Mouse (Mus musculus): ENCODE data around the gene Zfp784. TPM values are rescaled to one million over a fixed set of nuclear protein-coding genes. Genes with fewer than 3 reads are reported as not detected.

The Zfp784 gene
- polyA plus RNA-seq, 1 experiment from 2014 or later, result 4.1 TPM

DNA sequence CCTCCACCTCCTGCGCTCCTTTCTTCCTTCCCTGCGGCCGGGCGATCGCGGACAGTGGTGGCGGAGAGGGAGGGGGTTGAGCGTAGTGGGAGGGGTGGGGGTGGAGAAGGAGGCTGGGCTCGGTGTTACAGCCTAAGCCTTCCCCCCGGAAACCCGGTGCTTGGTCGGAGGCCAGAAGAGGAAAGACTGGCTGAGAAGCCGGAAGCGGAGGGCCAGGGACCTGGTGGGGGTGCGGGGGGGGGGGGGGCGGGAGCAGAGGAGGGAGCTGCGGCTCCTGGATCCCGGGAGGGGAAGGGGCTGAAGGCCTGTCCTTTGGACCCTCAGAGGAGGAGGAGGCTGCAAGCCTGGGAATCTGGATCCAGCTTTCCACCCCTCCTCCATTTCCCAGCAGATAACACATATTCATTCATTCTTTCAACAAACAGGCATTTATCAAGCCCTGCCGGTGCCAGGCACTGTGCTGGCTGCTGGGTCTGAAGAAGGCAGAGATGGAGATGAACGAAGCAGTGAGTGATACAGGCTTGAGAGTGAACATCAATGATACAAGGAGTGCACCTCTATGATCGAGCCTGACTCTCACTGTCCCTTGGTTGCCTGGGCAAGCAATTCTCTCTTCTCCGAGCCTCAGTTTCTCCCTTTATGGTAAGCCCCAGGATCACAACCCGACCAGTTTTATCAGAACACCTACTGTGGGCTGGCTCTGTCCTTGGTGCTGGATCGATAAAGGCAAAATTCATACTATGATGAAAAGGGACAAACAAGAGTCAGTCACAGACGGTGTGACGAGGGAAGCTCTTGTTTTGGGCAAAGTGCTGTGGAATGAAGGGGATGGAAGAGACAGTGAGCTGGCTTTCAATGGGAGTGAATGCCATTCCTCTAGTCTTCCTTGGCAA lies 42.0 kb downstream of the Zfp784 start, which contains the start of gene Zfp579:
Gene Zfp579, minus strand, starts transcription at position 156 of the 893 bp plus-strand sequence.
- DNase-seq (ENCODE audit: low spot score), result peak; percentile 93
- Histone ChIP-seq H3K27ac (replicated peaks) (peak within 1 kb of the TSS; percentile 70), H3K36me3 (ENCODE audit: control insufficient read depth, insufficient read depth, low read length) (peaks cover 7% of the 10 kb centered on the region; the same call in 1 of the 2 replicates), H3K4me2 (replicated peaks; ENCODE audit: low read depth) (peak within 1 kb of the TSS; percentile 93), H3K9ac (ENCODE audit: low read length) (peak within 1 kb of the TSS; percentile 84), H3K27me3 (ENCODE audit: control insufficient read depth, insufficient read depth, low read length) (no peaks in the 10 kb centered on the region), H3K4me3 (ENCODE audit: low read depth, low read length) (peak within 1 kb of the TSS; percentile 72), H3K4me1 (replicated peaks; ENCODE audit: control insufficient read depth, insufficient read depth) (0 out of 2 replicates have a peak, but pooled peaks cover 4% of the 10 kb centered on the region), H3K9me3 (ENCODE audit: control insufficient read depth, low read length) (no peaks in the 10 kb centered on the region)
- 4% methylated on average over 15 of the region's 26 CpGs for WGBS
- peak; percentile 88 for ATAC-seq (ENCODE audit: low FRiP score, low TSS enrichment)
- no peak for TF ChIP-seq EP300 (optimal IDR thresholded peaks at IDR 0.05)
- TF ChIP-seq CTCF (IDR thresholded peaks at IDR 0.05; ENCODE audit: low read depth), result no peak

DNA sequence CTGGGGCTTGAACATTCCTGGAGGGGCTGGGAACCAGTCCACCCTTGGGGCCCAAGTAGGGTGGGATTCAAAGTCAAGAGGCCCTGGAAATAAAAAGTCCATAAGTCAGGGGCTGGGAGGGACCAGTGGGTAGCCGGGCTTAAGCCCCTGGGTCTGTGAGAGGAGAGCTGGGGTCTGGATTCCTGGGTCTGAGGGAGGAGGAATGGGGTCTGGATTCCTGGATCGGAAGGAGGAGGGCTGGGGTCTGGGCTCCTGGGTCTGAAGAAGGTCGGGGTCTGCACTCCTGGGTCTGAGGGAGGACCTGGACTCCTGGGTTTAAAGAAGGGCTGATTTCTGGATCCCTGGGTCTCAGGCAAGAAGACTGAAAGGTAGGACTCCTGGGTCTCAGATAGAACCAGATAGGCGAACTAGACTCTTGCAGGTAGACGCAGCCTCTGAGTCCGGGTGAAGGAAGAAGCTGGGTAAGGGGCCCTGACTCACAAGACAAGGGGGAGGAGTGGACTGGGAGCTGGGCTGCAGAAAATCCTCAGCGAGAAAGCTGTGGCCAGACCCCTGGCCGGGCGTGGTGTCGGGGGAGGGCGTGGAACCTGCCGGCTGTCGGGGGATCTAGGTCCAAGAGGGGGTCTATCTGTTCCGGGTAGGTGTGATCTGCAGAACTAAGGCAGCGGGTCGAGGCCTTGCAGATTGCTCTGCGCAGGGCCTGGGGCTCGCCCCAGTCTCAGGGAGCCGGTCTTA lies 42.8 kb downstream of the Zfp784 start:
- no peaks in the 10 kb centered on the region for H3K27me3 ChIP-seq (ENCODE audit: control insufficient read depth, insufficient read depth, low read length)
- H3K9ac ChIP-seq (ENCODE audit: low read length), result peak overlapping the region; percentile 84
- H3K4me3 ChIP-seq (ENCODE audit: low read depth, low read length), result peak overlapping the region; percentile 72
- 3% methylated on average over 19 of the region's 19 CpGs for WGBS
- 0 out of 2 replicates have a peak, but pooled peaks cover 4% of the 10 kb centered on the region for H3K4me1 ChIP-seq (replicated peaks; ENCODE audit: control insufficient read depth, insufficient read depth)
- no peaks in the 10 kb centered on the region for H3K9me3 ChIP-seq (ENCODE audit: control insufficient read depth, low read length)
- H3K27ac ChIP-seq (replicated peaks), result peak overlapping the region; percentile 70; the same call in 1 of the 2 replicates
- TF ChIP-seq EP300 (optimal IDR thresholded peaks at IDR 0.05) (no peak), CTCF (IDR thresholded peaks at IDR 0.05; ENCODE audit: low read depth) (no peak)
- H3K4me2 ChIP-seq (replicated peaks; ENCODE audit: low read depth), result peak overlapping the region; percentile 93
- ATAC-seq (ENCODE audit: low FRiP score, low TSS enrichment), result no peak
- peaks cover 7% of the 10 kb centered on the region; the same call in 1 of the 2 replicates for H3K36me3 ChIP-seq (ENCODE audit: control insufficient read depth, insufficient read depth, low read length)
- no peak for DNase-seq (ENCODE audit: low spot score)

DNA sequence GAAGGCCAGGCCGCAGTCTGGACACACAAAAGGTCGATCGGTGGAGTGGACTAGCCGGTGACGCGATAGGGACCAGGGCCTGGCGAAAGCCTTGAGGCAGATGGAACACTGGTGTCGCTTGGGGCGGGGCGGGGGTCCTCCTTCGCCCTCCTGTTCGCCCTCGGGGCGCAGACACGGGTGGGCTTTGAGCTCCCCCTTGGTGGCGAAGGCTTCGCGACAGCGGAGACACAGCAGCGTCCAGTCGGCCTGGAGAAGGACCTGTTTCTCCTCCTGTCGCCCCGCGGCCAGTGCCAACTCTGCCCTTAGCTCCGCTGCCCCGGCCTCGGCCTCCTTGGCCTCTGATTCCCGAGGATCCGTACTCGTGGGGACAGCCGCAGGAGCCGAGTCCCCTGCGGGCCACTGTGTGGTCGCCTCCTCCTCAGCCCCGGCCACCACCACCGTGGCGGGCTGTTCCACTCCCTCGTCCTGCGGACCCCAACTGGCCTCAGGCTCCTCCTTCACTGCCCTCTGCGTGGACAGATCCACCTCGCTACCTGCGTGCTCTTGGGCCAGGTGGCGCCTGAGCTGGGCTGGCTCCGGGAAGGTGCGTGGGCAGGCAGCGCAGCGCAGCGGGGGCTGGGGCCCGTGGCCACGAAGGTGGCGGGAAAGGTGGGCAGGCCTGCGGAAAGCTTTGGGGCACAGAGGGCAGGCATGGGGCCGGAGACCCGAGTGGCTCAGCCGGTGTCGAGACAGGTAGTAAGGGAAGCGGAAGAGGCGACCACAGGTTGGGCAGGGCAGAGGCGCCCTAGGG lies 44.1 kb downstream of the Zfp784 start:
- no peak overlapping the region for H3K4me3 ChIP-seq (ENCODE audit: low read depth, low read length)
- H3K9ac ChIP-seq (ENCODE audit: low read length), result no peak overlapping the region
- no peaks in the 10 kb centered on the region for H3K9me3 ChIP-seq (ENCODE audit: control insufficient read depth, low read length)
- peaks cover 7% of the 10 kb centered on the region; the same call in 1 of the 2 replicates for H3K36me3 ChIP-seq (ENCODE audit: control insufficient read depth, insufficient read depth, low read length)
- 66% methylated on average over 49 of the region's 59 CpGs for WGBS
- H3K27me3 ChIP-seq (ENCODE audit: control insufficient read depth, insufficient read depth, low read length), result no peaks in the 10 kb centered on the region
- H3K4me2 ChIP-seq (replicated peaks; ENCODE audit: low read depth), result no peak overlapping the region
- TF ChIP-seq CTCF (IDR thresholded peaks at IDR 0.05; ENCODE audit: low read depth), result no peak
- TF ChIP-seq EP300 (optimal IDR thresholded peaks at IDR 0.05), result no peak
- DNase-seq (ENCODE audit: low spot score) (no peak), ATAC-seq (ENCODE audit: low FRiP score, low TSS enrichment) (no peak; the same call in 1 of the 2 replicates)
- 0 out of 2 replicates have a peak, but pooled peaks cover 4% of the 10 kb centered on the region for H3K4me1 ChIP-seq (replicated peaks; ENCODE audit: control insufficient read depth, insufficient read depth)
- no peak overlapping the region for H3K27ac ChIP-seq (replicated peaks)

DNA sequence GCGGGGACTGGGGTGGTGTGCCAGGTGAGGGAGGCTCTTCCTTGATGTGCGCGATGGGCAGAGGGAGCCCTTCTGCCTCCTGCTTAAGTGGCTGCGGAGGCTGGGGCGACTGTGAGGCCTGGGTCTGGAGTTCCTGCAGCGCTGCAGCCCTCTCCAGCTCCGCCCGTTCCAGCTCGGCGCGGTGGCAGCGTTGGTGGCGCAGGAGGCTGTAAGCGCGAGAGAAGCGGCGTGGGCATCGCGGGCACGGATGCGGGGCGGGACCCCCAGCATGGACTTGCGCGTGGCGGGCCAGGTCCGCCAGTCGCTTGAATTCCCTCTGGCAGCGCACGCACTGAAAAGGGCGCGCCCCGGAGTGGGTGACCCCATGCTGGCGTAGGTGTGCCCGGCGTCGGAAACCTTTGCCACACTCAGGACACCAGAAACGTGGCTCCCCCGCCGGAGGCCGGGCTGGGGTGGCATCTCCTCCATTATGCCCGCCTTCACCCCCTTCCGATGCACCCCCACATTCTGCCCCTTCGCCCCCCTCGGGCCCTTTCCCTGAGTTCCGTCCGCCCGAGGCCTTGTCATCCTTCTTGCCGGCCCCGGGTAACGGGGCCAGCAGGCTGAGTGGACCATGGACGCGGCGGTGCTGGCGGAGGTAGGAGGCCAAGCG lies 44.8 kb downstream of the Zfp784 start:
- DNase-seq (ENCODE audit: low spot score) (no peak), ATAC-seq (ENCODE audit: low FRiP score, low TSS enrichment) (no peak)
- Histone ChIP-seq H3K27me3 (ENCODE audit: control insufficient read depth, insufficient read depth, low read length) (no peaks in the 10 kb centered on the region), H3K9ac (ENCODE audit: low read length) (no peak overlapping the region), H3K4me2 (replicated peaks; ENCODE audit: low read depth) (no peak overlapping the region), H3K4me1 (replicated peaks; ENCODE audit: control insufficient read depth, insufficient read depth) (0 out of 2 replicates have a peak, but pooled peaks cover 4% of the 10 kb centered on the region), H3K36me3 (ENCODE audit: control insufficient read depth, insufficient read depth, low read length) (peaks cover 7% of the 10 kb centered on the region; the same call in 1 of the 2 replicates), H3K4me3 (ENCODE audit: low read depth, low read length) (no peak overlapping the region), H3K27ac (replicated peaks) (no peak overlapping the region), H3K9me3 (ENCODE audit: control insufficient read depth, low read length) (no peaks in the 10 kb centered on the region)
- TF ChIP-seq EP300 (optimal IDR thresholded peaks at IDR 0.05), result no peak
- TF ChIP-seq CTCF (IDR thresholded peaks at IDR 0.05; ENCODE audit: low read depth), result no peak
- WGBS, result 66% methylated on average over 47 of the region's 55 CpGs

DNA sequence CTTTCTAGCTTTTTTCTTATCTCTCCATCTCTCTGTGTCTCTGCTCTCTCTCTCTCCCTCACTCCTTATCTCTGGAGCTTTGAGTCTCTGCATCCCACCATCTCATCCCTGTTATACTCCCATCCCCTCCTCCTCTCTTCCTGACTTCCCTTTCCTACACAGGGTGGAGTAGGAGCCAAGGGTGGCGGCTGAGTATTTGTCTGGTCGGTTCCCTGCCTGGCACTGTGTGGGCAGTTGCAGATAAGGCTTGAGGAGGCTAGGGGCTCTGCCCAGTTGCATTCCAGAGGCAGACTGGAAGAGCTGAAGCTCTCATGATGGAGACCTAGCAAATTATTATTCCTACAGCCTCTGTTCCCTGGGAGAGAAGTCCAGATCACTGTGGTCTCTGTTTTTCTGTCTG lies 50.0 kb downstream of the Zfp784 start:
- TF ChIP-seq EP300 (optimal IDR thresholded peaks at IDR 0.05), result no peak
- no peak for TF ChIP-seq CTCF (IDR thresholded peaks at IDR 0.05; ENCODE audit: low read depth)
- H3K4me3 ChIP-seq (ENCODE audit: low read depth, low read length), result no peak overlapping the region
- no peaks in the 10 kb centered on the region for H3K9me3 ChIP-seq (ENCODE audit: control insufficient read depth, low read length)
- 28% methylated on average over 2 of the region's 2 CpGs for WGBS
- H3K27ac ChIP-seq (replicated peaks), result no peak overlapping the region
- no peaks in the 10 kb centered on the region for H3K4me1 ChIP-seq (replicated peaks; ENCODE audit: control insufficient read depth, insufficient read depth)
- no peaks in the 10 kb centered on the region for H3K27me3 ChIP-seq (ENCODE audit: control insufficient read depth, insufficient read depth, low read length)
- ATAC-seq (ENCODE audit: low FRiP score, low TSS enrichment) (no peak), DNase-seq (ENCODE audit: low spot score) (no peak)
- peaks cover 5% of the 10 kb centered on the region; the same call in 1 of the 2 replicates for H3K36me3 ChIP-seq (ENCODE audit: control insufficient read depth, insufficient read depth, low read length)
- H3K4me2 ChIP-seq (replicated peaks; ENCODE audit: low read depth), result no peak overlapping the region
- no peak overlapping the region for H3K9ac ChIP-seq (ENCODE audit: low read length)

Other genes with a start within 250 kb of the Zfp784 start
- 69.0 and 70.7 TPM in 2 replicates for gene Tmem238, start 248.8 kb downstream of the Zfp784 start, polyA plus RNA-seq (2015; fragmentation: Nextera tagmentation; extraction: Ambion mirVana)
- gene Rpl28, start 245.6 kb downstream of the Zfp784 start, polyA plus RNA-seq (2015; fragmentation: Nextera tagmentation; extraction: Ambion mirVana), result 322 and 359 TPM in 2 replicates
- 95.5 and 111 TPM in 2 replicates for gene Ube2s, start 225.9 kb downstream of the Zfp784 start, polyA plus RNA-seq (2015; fragmentation: Nextera tagmentation; extraction: Ambion mirVana)
- gene Shisa7, start 193.8 kb downstream of the Zfp784 start, polyA plus RNA-seq (2015; fragmentation: Nextera tagmentation; extraction: Ambion mirVana), result 0.15 and 0.16 TPM in 2 replicates
- 17.5 and 21.7 TPM in 2 replicates for gene Isoc2b, start 168.2 kb downstream of the Zfp784 start, polyA plus RNA-seq (2015; fragmentation: Nextera tagmentation; extraction: Ambion mirVana)
- 0.56 and 0.67 TPM in 2 replicates for gene Isoc2a, start 161.3 kb downstream of the Zfp784 start, polyA plus RNA-seq (2015; fragmentation: Nextera tagmentation; extraction: Ambion mirVana)
- not detected in 2 replicates for gene Gm36210, start 131.9 kb downstream of the Zfp784 start, polyA plus RNA-seq (2015; fragmentation: Nextera tagmentation; extraction: Ambion mirVana)
- 1.8 and 1.9 TPM in 2 replicates for gene Zfp628, start 123.2 kb downstream of the Zfp784 start, polyA plus RNA-seq (2015; fragmentation: Nextera tagmentation; extraction: Ambion mirVana)
- gene Nat14, start 116.4 kb downstream of the Zfp784 start, polyA plus RNA-seq (2015; fragmentation: Nextera tagmentation; extraction: Ambion mirVana), result 2.3 and 2.5 TPM in 2 replicates
- gene Ssc5d, start 112.7 kb downstream of the Zfp784 start, polyA plus RNA-seq (2015; fragmentation: Nextera tagmentation; extraction: Ambion mirVana), result 1.3 and 1.9 TPM in 2 replicates
- 0.15 TPM in 1 of 2 replicates, not detected in the other for gene Sbk2, start 74.0 kb downstream of the Zfp784 start, polyA plus RNA-seq (2015; fragmentation: Nextera tagmentation; extraction: Ambion mirVana)
- gene Sbk3, start 67.3 kb downstream of the Zfp784 start, polyA plus RNA-seq (2015; fragmentation: Nextera tagmentation; extraction: Ambion mirVana), result 0.04 TPM in 1 of 2 replicates, not detected in the other
- gene Zfp579, start 42.3 kb downstream of the Zfp784 start, polyA plus RNA-seq (2015; fragmentation: Nextera tagmentation; extraction: Ambion mirVana), result 10.9 and 15.0 TPM in 2 replicates
- 14.0 and 16.3 TPM in 2 replicates for gene Zfp524, start 24.0 kb downstream of the Zfp784 start, polyA plus RNA-seq (2015; fragmentation: Nextera tagmentation; extraction: Ambion mirVana)
- gene Fiz1, start 23.7 kb downstream of the Zfp784 start, polyA plus RNA-seq (2015; fragmentation: Nextera tagmentation; extraction: Ambion mirVana), result 14.9 and 17.8 TPM in 2 replicates
- 3.3 and 3.7 TPM in 2 replicates for gene Gm44973, start 22.9 kb downstream of the Zfp784 start, polyA plus RNA-seq (2015; fragmentation: Nextera tagmentation; extraction: Ambion mirVana)
- gene Zfp865, start 18.1 kb downstream of the Zfp784 start, polyA plus RNA-seq (2015; fragmentation: Nextera tagmentation; extraction: Ambion mirVana), result 2.2 and 2.3 TPM in 2 replicates
- gene Ccdc106, start 17.9 kb downstream of the Zfp784 start, polyA plus RNA-seq (2015; fragmentation: Nextera tagmentation; extraction: Ambion mirVana), result 13.6 and 14.6 TPM in 2 replicates
- gene 4632433K11Rik, start 4.3 kb downstream of the Zfp784 start, polyA plus RNA-seq (2015; fragmentation: Nextera tagmentation; extraction: Ambion mirVana), result not detected in 2 replicates
- gene Zfp580, start 13.1 kb upstream of the Zfp784 start, polyA plus RNA-seq (2015; fragmentation: Nextera tagmentation; extraction: Ambion mirVana), result 21.0 and 21.6 TPM in 2 replicates
- 49.2 and 50.1 TPM in 2 replicates for gene U2af2, start 23.7 kb upstream of the Zfp784 start, polyA plus RNA-seq (2015; fragmentation: Nextera tagmentation; extraction: Ambion mirVana)
- gene Epn1, start 41.8 kb upstream of the Zfp784 start, polyA plus RNA-seq (2015; fragmentation: Nextera tagmentation; extraction: Ambion mirVana), result 41.0 and 44.5 TPM in 2 replicates
- gene Rfpl4, start 78.5 kb upstream of the Zfp784 start, polyA plus RNA-seq (2015; fragmentation: Nextera tagmentation; extraction: Ambion mirVana), result not detected in 2 replicates
- gene Rasl2-9, start 87.5 kb upstream of the Zfp784 start, polyA plus RNA-seq (2015; fragmentation: Nextera tagmentation; extraction: Ambion mirVana), result 0.35 and 0.50 TPM in 2 replicates
- 0.01 TPM in 1 of 2 replicates, not detected in the other for gene Vmn1r55, start 111.2 kb upstream of the Zfp784 start, polyA plus RNA-seq (2015; fragmentation: Nextera tagmentation; extraction: Ambion mirVana)
- gene Vmn1r56, start 158.3 kb upstream of the Zfp784 start, polyA plus RNA-seq (2015; fragmentation: Nextera tagmentation; extraction: Ambion mirVana), result not detected in 2 replicates
- gene Vmn1r57, start 180.0 kb upstream of the Zfp784 start, polyA plus RNA-seq (2015; fragmentation: Nextera tagmentation; extraction: Ambion mirVana), result not detected in 2 replicates